Mouse (Mus musculus) urinary bladder, postnatal 14 days (tissue): ENCODE results near the gene Eif4e2.

Source experiments
- DNase-seq: peaks from one replicate; pipeline ENCODE4 v3.0.0; 2021; ENCODE audit warnings: low spot score

Eif4e2 gene

DNA sequence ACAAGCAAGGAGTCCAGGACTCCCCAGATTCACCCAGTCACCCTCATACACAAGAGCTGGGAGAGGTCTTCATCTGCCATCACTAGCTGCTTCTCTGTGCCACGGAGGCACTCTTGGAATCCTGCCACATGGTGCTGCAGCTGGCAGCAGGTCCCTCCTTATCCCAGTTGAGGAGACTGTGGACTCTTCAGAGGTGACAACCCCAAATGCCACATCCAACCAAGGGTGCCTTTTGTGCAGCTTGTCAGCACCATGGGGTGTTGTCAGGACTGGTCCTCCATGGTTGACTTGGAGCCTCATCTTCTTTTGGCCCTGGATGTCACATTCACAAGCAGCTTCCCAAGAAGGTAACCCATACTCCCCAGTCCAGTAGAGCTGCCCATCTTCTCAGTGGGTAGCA is 11.9 kb upstream of the Eif4e2 start:
- no peak for DNase-seq

DNA sequence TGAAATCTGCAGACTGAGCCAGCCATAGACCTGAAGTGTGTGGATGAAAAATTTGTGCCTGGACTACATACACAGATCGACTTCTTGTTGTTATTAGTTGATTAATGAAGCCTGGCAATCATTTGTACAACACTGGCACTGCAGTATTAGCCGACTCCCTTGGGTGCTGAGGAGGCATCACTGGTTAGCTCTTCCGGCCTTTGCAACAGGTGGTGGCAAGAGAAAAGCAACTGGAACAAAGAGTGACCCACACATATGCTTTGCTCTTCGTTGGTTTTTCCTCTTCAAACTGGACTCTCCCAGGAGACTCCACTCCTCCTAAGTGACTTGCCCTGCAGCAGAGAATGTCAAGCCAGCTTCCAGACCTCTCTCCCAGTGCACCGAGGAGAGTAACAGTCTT is 9.9 kb upstream of the Eif4e2 start:
- no peak for DNase-seq

DNA sequence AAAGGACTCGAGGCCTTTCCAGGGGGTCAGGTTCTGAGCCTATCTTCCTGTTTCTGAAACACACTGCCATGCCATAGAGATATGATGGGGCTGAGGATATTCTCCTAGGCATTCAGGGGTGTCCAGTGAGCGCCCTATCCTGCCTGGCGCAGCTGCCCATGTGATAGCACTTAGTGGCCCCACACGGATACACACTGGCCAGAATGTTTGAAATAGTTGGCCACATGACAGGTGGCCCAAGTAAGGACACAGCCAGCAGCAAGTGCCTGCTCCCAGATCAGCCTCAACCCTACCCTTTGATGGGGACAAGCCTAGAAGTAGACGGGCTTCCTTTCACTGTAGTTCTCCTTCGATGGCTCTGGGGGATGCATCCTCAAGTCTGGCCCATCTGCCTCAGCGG is 9.2 kb upstream of the Eif4e2 start, which contains the start of gene Chrng:
Chrng (plus strand) TSS at position 193 of the 400 bp plus-strand sequence.
- no peak for DNase-seq

DNA sequence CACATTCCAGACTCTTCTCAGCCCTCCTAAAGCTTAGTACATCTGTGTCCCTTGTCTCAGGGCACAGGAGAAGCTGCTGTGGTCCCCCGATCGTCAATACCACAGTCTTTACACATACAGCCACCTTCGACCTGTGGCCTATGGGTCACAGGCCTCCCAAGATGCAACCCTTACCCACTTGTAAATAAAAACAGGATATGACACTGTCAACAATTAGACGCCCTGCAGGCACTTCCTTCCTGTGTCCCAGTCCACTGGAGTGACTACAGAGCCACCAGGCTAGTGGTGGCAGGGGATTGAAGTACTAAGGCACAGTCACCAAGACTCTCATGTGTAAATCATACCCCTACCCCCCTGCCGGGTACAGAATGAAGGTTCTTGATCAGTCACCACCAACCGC is 8.7 kb upstream of the Eif4e2 start:
- no peak for DNase-seq

DNA sequence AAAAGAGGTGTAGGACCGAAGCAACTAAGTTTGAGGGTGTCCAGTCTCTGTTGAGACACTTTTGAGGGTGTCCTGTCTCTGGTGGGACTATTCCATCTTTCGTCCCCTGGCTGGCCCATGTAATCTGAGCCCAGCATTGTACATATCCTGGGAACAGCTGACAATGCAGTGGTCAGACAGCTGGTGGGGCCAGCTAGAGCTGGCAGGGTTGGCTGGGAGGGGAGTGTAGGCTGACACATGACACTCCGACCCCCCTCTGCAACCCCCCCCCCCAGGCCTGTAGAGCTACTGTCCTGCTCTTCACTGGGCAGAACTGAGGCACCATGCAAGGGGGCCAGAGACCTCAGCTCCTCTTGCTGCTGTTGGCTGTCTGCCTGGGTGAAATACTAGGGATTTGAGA is 8.2 kb upstream of the Eif4e2 start:
- DNase-seq: no peak

DNA sequence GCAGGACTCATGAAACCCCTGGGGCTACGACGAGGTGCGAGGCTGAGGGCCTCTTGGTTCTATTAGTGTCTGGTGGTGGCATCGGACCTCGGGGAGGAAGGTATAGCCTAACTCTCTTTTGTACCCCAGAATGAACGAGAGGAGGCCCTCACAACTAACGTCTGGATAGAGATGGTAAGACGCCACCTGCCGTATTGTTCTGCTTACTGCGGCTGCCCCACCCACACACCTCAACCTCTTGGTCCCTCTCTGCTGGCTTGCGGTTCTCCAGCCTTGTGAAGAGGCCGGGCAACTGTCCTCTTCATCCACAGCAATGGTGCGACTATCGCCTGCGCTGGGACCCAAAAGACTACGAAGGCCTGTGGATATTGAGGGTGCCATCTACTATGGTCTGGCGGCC is 7.4 kb upstream of the Eif4e2 start:
- no peak for DNase-seq

DNA sequence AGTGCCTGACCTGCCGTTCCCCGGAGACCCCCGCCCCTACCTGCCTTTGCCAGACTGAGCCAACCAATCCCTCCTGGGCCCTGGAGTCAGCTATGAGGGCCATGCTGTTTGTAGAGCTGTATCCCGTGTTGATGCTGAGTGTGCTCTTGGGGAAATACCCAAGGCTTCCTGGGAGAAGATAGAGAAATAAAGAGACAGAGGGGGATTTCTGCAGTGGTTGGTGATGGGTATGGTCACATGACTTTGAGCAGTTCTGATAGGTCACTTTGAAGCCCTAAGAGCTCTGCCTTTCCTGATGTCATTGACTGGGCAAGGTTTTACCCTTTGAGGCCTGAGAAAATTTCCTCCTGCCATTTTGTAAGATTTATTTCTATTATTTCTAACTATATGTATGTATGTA is 2.3 kb upstream of the Eif4e2 start:
- no peak for DNase-seq

DNA sequence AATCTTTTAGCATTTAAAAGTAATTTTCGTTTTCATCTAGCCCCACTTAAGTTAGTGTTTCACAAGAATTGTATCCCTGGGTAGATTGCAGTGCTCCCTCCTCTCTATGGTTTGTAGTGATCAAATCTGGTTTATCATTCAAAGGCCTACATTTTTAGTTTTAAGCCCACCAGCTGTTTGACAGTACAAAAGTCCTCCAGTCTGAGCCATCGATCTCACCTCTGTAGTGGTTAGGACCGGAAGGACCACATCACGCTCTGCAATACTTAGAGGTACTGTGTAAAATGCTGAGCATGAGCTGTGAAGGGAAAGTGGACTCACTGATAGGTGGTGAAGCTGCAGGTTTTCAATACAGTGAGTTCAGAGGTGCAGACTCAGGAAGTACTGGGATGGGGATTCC is 1.0 kb downstream of the Eif4e2 start:
- DNase-seq: no peak

DNA sequence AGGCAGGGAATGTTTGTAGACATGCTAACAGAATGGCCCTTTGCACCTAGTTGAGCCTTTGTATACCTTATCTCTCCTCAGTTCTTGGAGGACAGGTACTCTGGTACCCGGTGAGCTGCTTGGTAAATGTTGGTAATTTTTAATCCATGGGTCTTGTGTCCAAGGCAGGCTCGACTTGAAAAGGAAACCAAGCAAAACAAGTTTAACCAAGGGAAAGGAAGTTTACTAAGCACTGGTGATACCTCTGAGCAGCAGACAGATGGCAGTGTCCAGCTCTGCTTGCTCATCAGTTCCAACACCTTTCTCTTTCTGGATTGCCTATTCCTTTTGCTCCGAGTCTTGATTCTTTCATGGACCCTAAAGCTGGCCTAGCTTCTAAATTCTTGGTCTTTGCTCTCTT is 4.2 kb downstream of the Eif4e2 start:
- DNase-seq: no peak

DNA sequence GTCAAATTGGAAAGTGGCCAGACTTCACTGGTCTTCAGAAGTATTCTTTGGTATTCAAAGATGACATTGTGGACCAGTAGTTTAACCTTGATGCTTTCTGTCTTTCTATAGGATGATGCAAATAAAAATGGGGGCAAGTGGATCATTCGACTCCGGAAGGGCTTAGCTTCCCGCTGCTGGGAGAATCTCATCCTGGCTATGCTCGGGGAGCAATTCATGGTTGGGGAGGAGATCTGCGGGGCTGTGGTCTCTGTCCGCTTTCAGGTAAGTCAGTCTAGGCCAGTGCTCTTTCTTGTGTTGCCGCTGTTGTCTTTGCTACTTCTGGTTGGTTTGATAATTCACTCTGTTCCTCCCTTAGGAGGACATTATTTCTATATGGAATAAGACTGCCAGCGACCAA is 12.0 kb downstream of the Eif4e2 start:
- DNase-seq: no peak

DNA sequence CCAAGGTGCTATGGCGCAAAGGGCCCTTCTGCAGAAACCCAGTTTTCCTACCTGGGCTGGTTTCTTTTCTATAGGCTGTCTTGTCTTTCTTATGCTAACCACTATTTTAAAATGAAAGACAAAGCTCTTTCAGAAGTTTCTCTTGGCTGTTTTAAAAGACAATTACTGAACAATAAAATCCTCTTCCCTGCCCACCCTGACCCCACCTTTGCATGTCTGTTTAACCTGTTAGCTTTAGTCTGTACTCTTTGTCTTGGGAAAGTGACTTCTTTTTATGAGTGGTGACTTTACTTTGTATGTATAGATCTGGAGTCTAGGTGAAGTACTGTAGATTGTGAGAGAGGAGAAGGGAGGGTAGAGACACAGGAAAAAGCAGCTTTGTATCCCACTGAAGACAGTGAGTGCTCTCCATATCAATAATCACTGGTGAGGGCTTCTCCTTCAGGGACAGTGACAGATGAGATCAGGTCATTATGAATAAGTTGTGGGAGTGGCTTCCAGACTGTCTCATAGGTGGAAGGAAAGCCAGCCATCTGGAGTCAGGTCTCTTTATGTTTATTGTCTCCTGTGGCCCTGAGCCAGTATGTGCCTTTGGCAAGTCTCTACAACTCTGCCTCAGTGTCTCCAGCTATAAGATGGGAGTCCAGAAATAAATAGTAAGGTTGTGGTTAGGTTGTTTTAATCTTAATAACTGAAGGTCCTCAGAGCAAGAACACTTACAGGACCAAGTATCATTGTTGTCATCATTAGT is 12.9 kb downstream of the Eif4e2 start:
- DNase-seq: no peak

DNA sequence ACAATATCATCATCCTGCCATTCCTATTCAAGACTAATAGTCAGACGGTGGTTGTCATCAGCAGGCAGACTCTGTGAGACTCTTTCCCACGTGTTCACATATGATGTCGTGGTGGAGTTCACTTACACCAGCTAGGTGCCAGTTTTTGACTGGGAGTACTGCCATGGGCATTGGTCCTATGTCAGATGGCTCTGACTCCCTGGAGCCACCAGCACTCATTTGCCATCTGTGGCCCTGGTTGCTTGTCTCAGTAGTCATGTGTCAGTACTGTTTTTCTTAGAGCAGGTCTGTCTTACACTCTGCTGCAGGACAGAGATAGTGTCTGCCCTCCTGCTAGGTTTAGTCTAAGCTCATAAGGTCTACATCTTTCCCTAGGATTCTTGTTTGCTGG is 13.4 kb downstream of the Eif4e2 start:
- DNase-seq: no peak

DNA sequence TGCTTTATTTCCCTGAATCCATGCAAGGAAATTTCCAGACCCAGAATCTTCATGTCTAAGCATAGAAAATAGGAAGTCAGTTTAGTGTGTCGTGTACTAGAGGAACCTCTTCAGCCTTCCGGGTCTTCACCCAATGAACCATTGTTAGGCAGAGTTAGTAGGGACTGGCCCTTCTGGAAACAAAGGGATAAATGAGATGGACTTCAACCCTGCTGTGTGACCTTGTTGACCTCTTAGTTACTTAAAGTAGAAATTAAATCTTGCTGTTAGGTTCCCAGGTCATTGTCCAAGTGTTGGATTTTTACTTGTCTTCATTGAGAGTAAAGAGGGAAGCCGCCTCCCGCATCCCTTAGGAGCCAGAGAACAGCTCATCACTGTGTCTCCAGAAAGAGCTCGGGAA is 16.9 kb downstream of the Eif4e2 start:
- DNase-seq: no peak

DNA sequence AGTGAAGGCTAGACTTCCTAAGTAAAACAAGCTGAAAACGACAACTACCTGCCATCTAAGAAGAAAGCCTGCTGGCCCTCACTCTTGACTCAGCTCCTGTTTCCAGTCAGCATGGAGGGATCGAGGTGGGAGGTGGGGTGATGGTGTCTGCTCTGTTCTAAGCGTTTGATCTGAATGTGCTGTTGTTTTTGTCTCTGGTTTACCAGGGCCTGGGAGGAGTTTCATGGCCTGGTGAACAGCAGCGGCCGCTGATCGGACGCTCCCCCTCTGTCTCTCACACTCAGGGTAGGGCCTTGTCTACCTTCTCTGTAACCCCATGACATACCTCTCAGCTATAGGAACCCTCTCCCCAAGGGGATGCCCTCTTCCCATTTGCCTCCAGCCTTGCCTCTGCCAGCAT is 18.5 kb downstream of the Eif4e2 start:
- no peak for DNase-seq

DNA sequence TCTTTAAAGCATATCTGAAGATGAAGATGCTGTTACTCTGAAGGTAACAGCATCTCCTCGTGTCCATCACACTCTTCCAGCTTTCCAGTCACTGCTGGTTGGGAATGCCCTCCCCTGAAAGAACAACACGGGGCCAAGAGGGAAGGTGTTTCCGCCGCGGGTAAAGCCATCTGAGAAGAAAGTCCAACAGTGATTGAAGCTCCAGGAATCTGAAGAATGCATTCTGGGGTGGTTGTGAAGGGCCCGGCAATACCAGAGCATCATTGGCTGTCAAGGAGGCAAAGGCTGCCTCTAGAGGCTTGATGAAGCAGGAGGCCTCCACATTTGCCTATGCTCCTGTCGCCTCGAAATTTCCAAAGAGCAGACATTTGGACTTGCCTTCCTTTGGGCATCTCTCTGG is 25.3 kb downstream of the Eif4e2 start:
- no peak for DNase-seq

DNA sequence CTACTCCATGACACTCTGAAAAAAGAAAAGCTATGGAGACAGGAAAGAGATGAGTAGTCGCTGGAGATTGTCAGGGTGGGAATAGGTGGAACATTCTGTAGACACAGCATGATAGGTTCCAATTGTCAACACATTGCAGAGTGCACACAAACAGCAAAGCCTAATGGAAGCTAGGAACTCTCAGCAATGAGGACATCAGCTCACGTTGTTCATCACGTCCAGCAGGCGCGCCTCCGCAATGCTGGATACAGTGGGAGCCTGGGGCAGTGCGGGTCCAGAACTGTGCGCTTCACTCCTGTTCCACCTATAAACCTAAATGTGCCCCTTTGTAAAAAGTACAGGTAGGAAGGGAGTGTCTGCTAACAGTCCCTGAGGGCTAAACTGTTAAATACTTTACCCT is 29.3 kb downstream of the Eif4e2 start:
- DNase-seq: no peak

DNA sequence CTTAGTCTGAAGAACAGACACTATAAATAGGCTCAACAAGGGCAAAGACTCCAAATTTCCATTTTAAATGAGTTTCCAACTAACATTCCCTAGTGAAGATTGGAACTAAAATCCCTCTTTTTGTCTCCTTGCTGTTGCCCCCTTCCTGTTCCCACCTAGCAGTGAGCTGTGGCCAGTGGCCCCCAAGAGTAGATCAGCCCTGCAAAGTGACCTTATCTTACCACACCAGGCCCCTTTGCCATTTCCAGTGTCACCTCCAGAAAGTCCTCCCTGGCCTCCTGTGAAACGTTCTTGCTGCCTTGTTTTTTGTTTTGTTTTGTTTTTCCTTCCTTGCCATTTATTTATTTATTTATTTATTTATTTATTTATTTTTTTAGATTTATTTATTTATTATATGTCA is 31.7 kb downstream of the Eif4e2 start:
- DNase-seq: no peak

DNA sequence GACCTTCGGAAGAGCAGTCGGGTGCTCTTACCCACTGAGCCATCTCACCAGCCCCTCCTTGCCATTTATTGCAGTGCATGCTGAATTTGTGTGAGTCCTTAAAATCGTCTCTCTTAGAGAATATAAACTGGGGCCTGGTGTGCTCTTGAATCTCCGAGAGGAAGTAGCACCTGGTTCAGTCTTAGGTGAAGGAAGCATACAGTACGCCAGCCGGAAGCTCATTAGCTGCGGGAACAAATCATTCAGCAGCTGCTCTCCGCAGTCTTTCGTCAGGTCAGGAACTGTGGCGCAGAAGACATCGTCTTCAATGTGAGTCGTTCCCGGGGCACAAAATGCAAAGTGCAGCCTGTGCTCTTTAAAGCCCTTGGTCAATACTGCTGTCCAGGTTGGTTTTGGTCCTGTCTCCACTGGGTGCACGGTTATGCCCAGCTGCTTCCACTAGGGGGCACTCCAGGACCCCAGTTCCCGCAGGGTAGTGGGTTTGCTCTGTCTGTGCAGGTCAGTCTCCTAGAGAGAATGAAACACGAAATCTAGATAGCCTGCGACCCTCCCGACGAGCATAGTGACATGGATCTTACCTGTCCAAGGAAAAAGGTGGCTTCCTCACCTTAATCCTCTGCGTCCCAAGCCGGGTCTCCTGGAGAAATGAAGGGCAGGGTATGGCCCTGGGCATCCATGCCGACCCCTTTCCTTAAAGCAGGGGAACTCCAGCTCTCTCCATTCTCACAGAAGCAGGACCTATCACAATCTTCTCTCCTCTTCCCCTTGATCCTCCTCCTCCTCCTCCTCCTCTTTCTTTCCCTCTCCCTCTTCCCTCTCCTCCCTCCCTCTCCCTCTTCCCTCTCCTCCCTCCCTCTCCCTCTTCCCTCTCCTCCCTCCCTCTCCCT is 32.5 kb downstream of the Eif4e2 start:
- DNase-seq: peak; percentile 77

DNA sequence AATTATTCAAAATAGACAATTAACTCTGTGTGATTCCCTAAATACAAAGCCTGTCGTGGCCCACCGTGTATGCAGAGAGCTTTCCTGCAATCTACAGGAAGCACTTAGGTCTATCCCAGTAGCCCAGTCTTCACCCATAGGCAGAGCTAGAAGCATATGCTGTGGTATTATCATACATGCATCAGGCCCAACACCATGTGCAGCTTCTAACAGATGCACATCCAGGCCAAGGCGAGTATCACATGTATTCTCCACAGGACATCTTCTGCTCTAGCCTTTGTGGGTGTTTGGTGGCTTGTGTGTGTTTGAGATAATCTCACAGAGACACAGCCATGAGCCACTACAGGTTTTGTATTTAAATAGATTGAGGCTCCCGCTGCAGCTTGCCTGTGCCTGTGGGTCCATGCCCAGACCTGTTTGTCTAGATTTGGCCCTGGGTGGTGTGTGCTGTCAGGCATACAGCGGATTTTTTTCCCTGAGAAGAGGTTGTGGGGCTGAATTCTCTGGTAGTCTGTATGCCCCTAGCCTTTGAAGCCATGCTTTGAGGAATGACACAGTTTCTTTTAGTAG is 38.4 kb downstream of the Eif4e2 start:
- peak; percentile 55 for DNase-seq

DNA sequence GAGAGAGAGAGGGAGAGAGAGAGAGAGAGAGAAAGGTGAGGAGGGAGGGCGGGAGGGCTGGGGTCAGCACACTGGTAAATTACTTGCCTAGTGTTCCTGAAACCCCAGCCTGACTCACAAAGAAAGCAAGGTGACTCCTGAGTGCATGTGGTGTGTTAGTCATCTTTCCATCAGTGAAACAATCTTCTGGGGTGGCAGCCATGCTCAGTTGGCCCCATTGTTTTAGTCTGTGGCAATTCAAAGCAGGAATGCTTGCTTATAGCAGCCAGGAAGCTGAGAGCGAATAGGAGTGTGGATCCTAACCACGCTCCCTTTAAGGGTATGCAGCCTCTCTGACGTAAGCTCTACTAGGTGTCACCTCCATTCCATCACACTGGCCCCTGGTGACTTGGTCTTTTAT is 41.5 kb downstream of the Eif4e2 start:
- DNase-seq: no peak

DNA sequence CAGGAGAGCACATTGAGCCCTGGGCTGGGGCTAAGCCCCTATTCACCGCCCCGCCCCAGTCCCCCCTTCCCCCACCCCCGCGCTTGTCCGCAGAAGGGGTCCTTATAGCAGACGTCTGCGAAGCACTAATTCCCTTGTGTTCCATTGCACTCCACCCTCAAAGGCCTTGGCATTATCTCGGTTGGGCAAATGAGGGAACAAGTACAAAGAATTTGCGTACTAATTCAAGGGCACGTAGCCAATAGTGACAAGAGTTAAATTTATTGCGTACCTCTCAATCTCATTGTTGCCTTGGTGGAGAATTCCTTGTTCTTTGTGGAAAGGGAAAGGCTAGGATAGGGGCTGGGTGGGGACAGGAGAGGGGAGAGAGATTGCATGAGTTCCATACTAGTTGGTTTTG is 44.0 kb downstream of the Eif4e2 start:
- DNase-seq: no peak

DNA sequence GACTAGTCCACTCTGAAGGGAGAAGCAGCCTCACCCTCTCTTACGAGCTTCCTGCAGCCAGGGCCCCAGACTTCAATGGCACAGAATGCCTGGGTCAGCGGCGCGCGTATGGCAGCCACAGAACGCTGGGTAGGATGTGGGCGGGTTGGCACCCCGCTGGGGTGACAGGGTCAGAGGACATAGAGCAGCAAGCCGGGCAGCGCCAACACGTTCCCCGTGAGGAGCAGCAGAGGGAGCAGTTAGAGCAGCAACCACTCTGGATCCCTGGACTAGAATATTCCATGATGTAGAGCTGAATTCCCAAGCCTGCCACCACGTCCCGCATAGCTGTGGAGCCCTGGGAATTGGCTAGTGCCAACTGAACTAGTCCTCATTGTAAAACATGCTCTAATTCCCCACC is 44.8 kb downstream of the Eif4e2 start:
- no peak for DNase-seq

DNA sequence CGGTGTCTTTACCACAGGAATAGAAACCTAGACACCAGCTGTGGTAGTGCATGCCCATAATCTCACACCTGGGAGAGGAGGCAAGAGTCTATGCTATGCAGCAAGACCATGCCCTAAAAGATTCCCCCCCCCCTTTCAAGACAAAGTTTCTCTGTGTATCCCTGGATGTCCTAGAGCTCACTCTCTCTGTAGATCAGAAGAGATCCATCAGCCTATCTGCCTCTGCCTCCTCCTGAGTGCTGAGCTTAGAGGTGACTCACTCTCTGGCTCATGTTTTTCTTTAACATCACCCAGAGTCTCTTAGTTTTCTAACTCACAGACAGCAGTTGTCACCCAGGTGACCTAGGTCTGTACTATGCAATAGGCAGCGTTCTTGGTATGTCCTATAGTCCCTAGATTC is 45.6 kb downstream of the Eif4e2 start:
- DNase-seq: no peak
